7 mouse cellular contexts compared by ENCODE assay signal in the genomic region with DNA sequence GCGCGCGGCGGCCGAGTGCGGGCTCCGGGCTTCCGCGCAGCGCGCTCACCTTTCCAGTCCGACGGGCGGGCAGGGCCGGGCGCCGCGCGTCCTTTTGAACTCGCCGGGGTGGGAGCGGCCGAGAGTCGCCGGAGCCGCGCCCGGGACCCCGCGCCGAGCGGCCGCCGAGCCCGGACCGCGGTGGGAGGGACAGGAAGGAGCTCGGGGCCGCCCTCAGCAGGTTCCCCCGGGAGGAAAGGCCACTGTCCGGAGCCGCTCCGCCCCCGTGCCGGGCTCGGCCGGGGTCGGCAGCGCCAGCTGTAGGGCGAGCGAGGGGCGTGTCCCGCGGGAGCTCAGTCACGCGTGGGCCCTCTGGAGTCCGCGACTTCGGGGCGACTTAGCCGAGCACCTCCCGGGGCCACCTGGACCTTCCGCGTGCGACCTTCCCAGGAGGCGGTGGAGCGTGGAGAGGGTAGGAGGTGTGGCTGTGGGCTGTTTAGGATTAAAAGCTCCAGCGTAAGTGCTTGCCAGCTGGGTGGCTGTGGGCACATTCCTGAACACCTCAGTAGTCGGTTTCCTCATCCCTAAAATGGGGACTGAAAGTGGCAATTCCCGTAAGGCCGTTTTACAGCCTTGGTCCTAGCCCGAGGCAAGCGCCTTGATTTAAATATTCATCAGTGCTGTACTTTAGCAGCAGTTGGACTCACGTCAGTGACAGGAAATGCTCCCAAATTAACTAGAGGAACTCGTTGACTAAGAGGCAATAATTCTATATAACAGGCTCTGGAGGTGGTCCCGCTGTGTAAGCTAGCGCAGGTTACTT. TPM values are rescaled to one million over a fixed set of nuclear protein-coding genes. Genes with fewer than 3 reads are reported as not detected.
DNase-seq lines count a peak whose midpoint lies in the region; ATAC-seq and TF ChIP-seq lines count a peak whose summit lies in the region.

Gene Smagp (minus strand): TSS at position 241 of the 802 bp plus-strand sequence.

- no peaks in the 10 kb centered on the region for H3K36me3 ChIP-seq in heart, embryonic 13.5 days
- no peaks in the 10 kb centered on the region for H3K36me3 ChIP-seq in kidney, embryonic 16.5 days (ENCODE audit: insufficient read depth, low read length)
- no peaks in the 10 kb centered on the region for H3K36me3 ChIP-seq in stomach, embryonic 14.5 days (ENCODE audit: control insufficient read depth, insufficient read depth, low read length)

- under 1% methylated on average over 59 of the region's 77 CpGs for WGBS in heart, embryonic 13.5 days
- under 1% methylated on average over 59 of the region's 77 CpGs for WGBS in kidney, embryonic 16.5 days
- under 1% methylated on average over 65 of the region's 77 CpGs for WGBS in stomach, embryonic 14.5 days

- POLR2A ChIA-PET in Patski (lab: Charles Lee), result interaction anchor here (0.6 kb wide), 1 partner anchor 146 kb away, joined by 3 read pairs; no protein-coding TSS in a partner anchor

- CTCF ChIA-PET in Patski (lab: Charles Lee), result interaction anchor here (1.3 kb wide), 1 partner anchor 30 kb away, joined by 4 read pairs; no protein-coding TSS in a partner anchor

- H3K4me2 ChIP-seq in heart, embryonic 13.5 days, result peak within 1 kb of the TSS; percentile 83
- peak within 1 kb of the TSS; percentile 92 for H3K4me2 ChIP-seq in kidney, embryonic 16.5 days (replicated peaks; ENCODE audit: low read depth, low read length)
- H3K4me2 ChIP-seq in stomach, embryonic 14.5 days (replicated peaks; ENCODE audit: low read depth, low read length), result peak within 1 kb of the TSS; percentile 88

- H3K4me1 ChIP-seq in heart, embryonic 13.5 days, result peaks cover 31% of the 10 kb centered on the region
- H3K4me1 ChIP-seq in kidney, embryonic 16.5 days (ENCODE audit: insufficient read depth, low read length), result peaks cover 38% of the 10 kb centered on the region
- no peaks in the 10 kb centered on the region for H3K4me1 ChIP-seq in stomach, embryonic 14.5 days (ENCODE audit: control insufficient read depth, insufficient read depth, low read length)

- peak within 1 kb of the TSS; percentile 60 for H3K4me3 ChIP-seq in heart, embryonic 13.5 days
- peak within 1 kb of the TSS; percentile 69 for H3K4me3 ChIP-seq in kidney, embryonic 16.5 days (ENCODE audit: low read length)
- peak within 1 kb of the TSS; percentile 47 for H3K4me3 ChIP-seq in stomach, embryonic 14.5 days (ENCODE audit: low read depth, low read length)

- H3K9ac ChIP-seq in heart, embryonic 13.5 days, result peak within 1 kb of the TSS; percentile 79
- H3K9ac ChIP-seq in kidney, embryonic 16.5 days (replicated peaks; ENCODE audit: low read length), result peak within 1 kb of the TSS; percentile 79
- H3K9ac ChIP-seq in stomach, embryonic 14.5 days (replicated peaks; ENCODE audit: low read depth, low read length), result peak within 1 kb of the TSS; percentile 48

- in situ Hi-C loops in Patski (cut with MboI; ENCODE audit: low pct_unique_long_range_greater_than_20kb), result no loop called here

- no peaks in the 10 kb centered on the region for H3K27me3 ChIP-seq in Patski
- peaks cover 62% of the 10 kb centered on the region for H3K27me3 ChIP-seq in heart, embryonic 13.5 days (replicated peaks)
- H3K27me3 ChIP-seq in kidney, embryonic 16.5 days (ENCODE audit: insufficient read depth, low read length), result peaks cover 16% of the 10 kb centered on the region
- peaks cover 12% of the 10 kb centered on the region for H3K27me3 ChIP-seq in stomach, embryonic 14.5 days (ENCODE audit: control insufficient read depth, insufficient read depth, low read length)

- TF ChIP-seq CTCF in Patski (IDR thresholded peaks at IDR 0.05), result no peak

- no peaks in the 10 kb centered on the region for H3K9me3 ChIP-seq in heart, embryonic 13.5 days
- no peaks in the 10 kb centered on the region for H3K9me3 ChIP-seq in kidney, embryonic 16.5 days (ENCODE audit: low read length)
- no peaks in the 10 kb centered on the region for H3K9me3 ChIP-seq in stomach, embryonic 14.5 days (ENCODE audit: control insufficient read depth, low read depth, low read length)

- peak; percentile 49 for ATAC-seq in Patski
- ATAC-seq in heart, embryonic 13.5 days (ENCODE audit: extremely low read depth, insufficient number of reproducible peaks, low FRiP score, low TSS enrichment), result 0 out of 2 replicates have a peak, but pooled peaks have one; percentile 5
- peak; percentile 79 for ATAC-seq in kidney, embryonic 16.5 days (ENCODE audit: low FRiP score, low TSS enrichment)
- peak; percentile 46 for ATAC-seq in stomach, embryonic 14.5 days (ENCODE audit: insufficient number of reproducible peaks, insufficient read depth, low FRiP score, low read depth)

- H3K27ac ChIP-seq in heart, embryonic 13.5 days (replicated peaks), result no peak within 1 kb of the TSS
- peak within 1 kb of the TSS; percentile 79 for H3K27ac ChIP-seq in kidney, embryonic 16.5 days (ENCODE audit: low read length)
- H3K27ac ChIP-seq in stomach, embryonic 14.5 days (ENCODE audit: low read length), result 0 out of 2 replicates have a peak within 1 kb of the TSS, but pooled peaks have one; percentile 11

- no peak for DNase-seq in Patski (ENCODE audit: low read depth, low spot score)
- DNase-seq in embryo, embryonic 10.5 days (ENCODE audit: low spot score), result peak; percentile 49
- DNase-seq in lung, postnatal 25 days (ENCODE audit: low spot score), result peak; percentile 54
- DNase-seq in layer of hippocampus, postnatal 14 days (ENCODE audit: low spot score in 2 of 2), result no peak

RNA-seq across cellular contexts. Expression of gene Smagp, which starts in this region (rescaled TPM):
- 11.7 TPM for polyA plus RNA-seq in Patski (2021)
- 15.3 and 16.0 TPM in 2 replicates for polyA plus RNA-seq in heart, embryonic 13.5 days (2015; fragmentation: Nextera tagmentation; extraction: Ambion mirVana)
- polyA plus RNA-seq in kidney, embryonic 16.5 days (2015; fragmentation: Nextera tagmentation; extraction: Ambion mirVana), result 41.6 and 45.4 TPM in 2 replicates
- polyA plus RNA-seq in stomach, embryonic 14.5 days (2014; fragmentation: Nextera tagmentation; extraction: Ambion mirVana), result 33.3 and 36.8 TPM in 2 replicates
- total RNA-seq in layer of hippocampus, postnatal 14 days (2021), result 1 to 10 TPM; 2.1 to 2.7 TPM

Comparison
In these comparisons a context has a peak if more than half of its experiments do, and no peak if none do; other contexts are left out.
1. ATAC-seq: peak in every context shown above with its lines; median percentile 79 in kidney, embryonic 16.5 days; 49 in Patski; 46 in stomach, embryonic 14.5 days; 5 in heart, embryonic 13.5 days.
2. DNase-seq: peak in embryo, embryonic 10.5 days (single experiment) and lung, postnatal 25 days (single experiment); none in Patski (single experiment) and layer of hippocampus, postnatal 14 days (0 of 2).
3. Peak in every context shown above with its lines, with median percentiles within 50 percentile points of each other: H3K4me2 ChIP-seq, H3K4me3 ChIP-seq and H3K9ac ChIP-seq.